In genomic region chr7:45052862-45053116, GRCm38 (mm10) we compare ENCODE assay signal across 8 mouse cellular contexts. TPM values are rescaled to one million over a fixed set of nuclear protein-coding genes. Genes with fewer than 3 reads are reported as not detected.
DNase-seq lines count a peak whose midpoint lies in the region; ATAC-seq and TF ChIP-seq lines count a peak whose summit lies in the region.

Gene Prr12 (minus strand): TSS chr7:45052881.

- no peak for TF ChIP-seq EP300 in ES-Bruce4 (IDR thresholded peaks at IDR 0.05; ENCODE audit: insufficient read depth, low read depth, low read length)
- no peak for TF ChIP-seq EP300 in liver, postnatal 0 days (IDR thresholded peaks at IDR 0.05; ENCODE audit: low read depth)

- no peak for TF ChIP-seq POLR2A in cerebellum, adult 2 months (IDR thresholded peaks at IDR 0.05; ENCODE audit: borderline replicate concordance, insufficient read depth, low read length)
- TF ChIP-seq POLR2A in ES-Bruce4 (IDR thresholded peaks at IDR 0.05; ENCODE audit: insufficient read depth, low read length), result no peak

- no peaks in the 10 kb centered on the region for H3K27me3 ChIP-seq in cerebellum, adult 2 months (ENCODE audit: control insufficient read depth, insufficient read depth, low read length)
- H3K27me3 ChIP-seq in ES-Bruce4 (ENCODE audit: control insufficient read depth, insufficient read depth, low read length, poor library complexity, severe bottlenecking), result no peaks in the 10 kb centered on the region
- no peaks in the 10 kb centered on the region for H3K27me3 ChIP-seq in forebrain, embryonic 15.5 days
- H3K27me3 ChIP-seq in hindbrain, embryonic 15.5 days, result no peaks in the 10 kb centered on the region
- H3K27me3 ChIP-seq in liver, postnatal 0 days (ENCODE audit: insufficient read depth, low read length), result no peaks in the 10 kb centered on the region

- H3K36me3 ChIP-seq in ES-Bruce4 (ENCODE audit: control insufficient read depth, insufficient read depth, low read length, poor library complexity, severe bottlenecking), result peaks cover 14% of the 10 kb centered on the region; the same call in 1 of the 2 replicates
- peaks cover 26% of the 10 kb centered on the region for H3K36me3 ChIP-seq in forebrain, embryonic 15.5 days
- peaks cover 24% of the 10 kb centered on the region for H3K36me3 ChIP-seq in hindbrain, embryonic 15.5 days
- peaks cover 22% of the 10 kb centered on the region for H3K36me3 ChIP-seq in liver, postnatal 0 days (replicated peaks; ENCODE audit: insufficient read depth, low read length)

- no peaks in the 10 kb centered on the region for H3K9me3 ChIP-seq in ES-Bruce4 (replicated peaks; ENCODE audit: control insufficient read depth, insufficient read depth, low read length, poor library complexity, severe bottlenecking)
- no peaks in the 10 kb centered on the region for H3K9me3 ChIP-seq in forebrain, embryonic 15.5 days
- no peaks in the 10 kb centered on the region for H3K9me3 ChIP-seq in hindbrain, embryonic 15.5 days
- no peaks in the 10 kb centered on the region for H3K9me3 ChIP-seq in liver, postnatal 0 days (ENCODE audit: low read length)

- H3K27ac ChIP-seq in cerebellum, adult 2 months (ENCODE audit: insufficient read depth, low read length), result peak within 1 kb of the TSS; percentile 98
- H3K27ac ChIP-seq in ES-Bruce4 (ENCODE audit: insufficient read depth, low read length), result peak within 1 kb of the TSS; percentile 91
- H3K27ac ChIP-seq in forebrain, embryonic 15.5 days (replicated peaks), result peak within 1 kb of the TSS; percentile 100
- H3K27ac ChIP-seq in hindbrain, embryonic 15.5 days (replicated peaks), result peak within 1 kb of the TSS; percentile 97
- H3K27ac ChIP-seq in liver, postnatal 0 days (ENCODE audit: low read depth), result peak within 1 kb of the TSS; percentile 96

- H3K4me3 ChIP-seq in cerebellum, adult 2 months (replicated peaks; ENCODE audit: insufficient read depth, low read depth, low read length), result peak within 1 kb of the TSS; percentile 70
- H3K4me3 ChIP-seq in ES-Bruce4 (ENCODE audit: low read depth, low read length), result peak within 1 kb of the TSS; percentile 74
- H3K4me3 ChIP-seq in forebrain, embryonic 15.5 days, result peak within 1 kb of the TSS; percentile 86
- peak within 1 kb of the TSS; percentile 93 for H3K4me3 ChIP-seq in hindbrain, embryonic 15.5 days
- peak within 1 kb of the TSS; percentile 93 for H3K4me3 ChIP-seq in liver, postnatal 0 days (ENCODE audit: low read depth, low read length)

- TF ChIP-seq CTCF in cerebellum, adult 2 months (IDR thresholded peaks at IDR 0.05; ENCODE audit: borderline replicate concordance, insufficient read depth, low read depth, low read length), result no peak
- TF ChIP-seq CTCF in ES-Bruce4 (IDR thresholded peaks at IDR 0.05; ENCODE audit: low read depth, low read length), result no peak
- no peak for TF ChIP-seq CTCF in liver, postnatal 0 days (IDR thresholded peaks at IDR 0.05; ENCODE audit: low read depth)

- ATAC-seq in cerebellum, adult (ENCODE audit: insufficient number of reproducible peaks, low FRiP score, low TSS enrichment), result no peak
- no peak for ATAC-seq in forebrain, embryonic 15.5 days (replicated peaks)
- ATAC-seq in hindbrain, embryonic 15.5 days (ENCODE audit: low FRiP score, low read depth), result no peak
- peak; percentile 18; the same call in 1 of the 2 replicates for ATAC-seq in liver, postnatal 0 days
- ATAC-seq in erythroid progenitor cell, adult 5-6 weeks (replicated peaks; ENCODE audit: low FRiP score, poor library complexity, severe bottlenecking), result no peak

- peaks cover 9% of the 10 kb centered on the region for H3K4me1 ChIP-seq in cerebellum, adult 2 months (ENCODE audit: control insufficient read depth, insufficient read depth, low read length)
- H3K4me1 ChIP-seq in ES-Bruce4 (ENCODE audit: control insufficient read depth, insufficient read depth, low read length), result peaks cover 5% of the 10 kb centered on the region
- H3K4me1 ChIP-seq in forebrain, embryonic 15.5 days, result peaks cover 30% of the 10 kb centered on the region
- H3K4me1 ChIP-seq in hindbrain, embryonic 15.5 days (replicated peaks), result peaks cover 26% of the 10 kb centered on the region
- H3K4me1 ChIP-seq in liver, postnatal 0 days (ENCODE audit: insufficient read depth), result peaks cover 29% of the 10 kb centered on the region

- 0% methylated on average over 4 of the region's 18 CpGs for WGBS in cerebellum, adult 2 months
- 0% methylated on average over 9 of the region's 18 CpGs for WGBS in forebrain, embryonic 15.5 days
- WGBS in hindbrain, embryonic 15.5 days, result 0% methylated on average over 8 of the region's 18 CpGs
- no CpG with 5 or more reads among the region's 18 CpGs for WGBS in liver, postnatal 0 days (ENCODE audit: insufficient replicate concordance)

- H3K4me2 ChIP-seq in forebrain, embryonic 15.5 days (replicated peaks), result peak within 1 kb of the TSS; percentile 94
- H3K4me2 ChIP-seq in hindbrain, embryonic 15.5 days, result peak within 1 kb of the TSS; percentile 82
- peak within 1 kb of the TSS; percentile 94 for H3K4me2 ChIP-seq in liver, postnatal 0 days (ENCODE audit: low read depth, low read length)

- peak within 1 kb of the TSS; percentile 96 for H3K9ac ChIP-seq in ES-Bruce4 (ENCODE audit: low read depth, poor library complexity, severe bottlenecking)
- peak within 1 kb of the TSS; percentile 92 for H3K9ac ChIP-seq in forebrain, embryonic 15.5 days (replicated peaks)
- peak within 1 kb of the TSS; percentile 88 for H3K9ac ChIP-seq in hindbrain, embryonic 15.5 days
- H3K9ac ChIP-seq in liver, postnatal 0 days (replicated peaks), result peak within 1 kb of the TSS; percentile 77

- no peak for DNase-seq in cerebellum, adult 2 months
- DNase-seq in liver, postnatal 0 days, result no peak
- DNase-seq in T-cell, adult 2 months (ENCODE audit: low spot score), result no peak

RNA-seq across cellular contexts. Expression of gene Prr12, which starts in this region (rescaled TPM):
- 22.6 and 23.3 TPM in 2 replicates for polyA plus RNA-seq in cerebellum, adult 2 months (2012; rRNA removed)
- 35.0 and 35.5 TPM in 2 replicates for polyA plus RNA-seq in ES-Bruce4 (2011; ENCODE audit: insufficient read depth, insufficient read length, low read depth, missing spikeins)
- 16.0 and 16.1 TPM in 2 replicates for polyA plus RNA-seq in forebrain, embryonic 15.5 days (2015; fragmentation: Nextera tagmentation; extraction: Ambion mirVana)
- 14.6 and 15.3 TPM in 2 replicates for polyA plus RNA-seq in hindbrain, embryonic 15.5 days (2015; fragmentation: Nextera tagmentation; extraction: Ambion mirVana)
- 1.6 and 1.7 TPM in 2 replicates for polyA plus RNA-seq in liver, postnatal 0 days (2015; fragmentation: Nextera tagmentation; extraction: Ambion mirVana)
- total RNA-seq in erythroid progenitor cell, adult 5-6 weeks (2015; ENCODE audit: low replicate concordance), result 3.6 and 6.7 TPM in 2 replicates
- total RNA-seq in erythroid progenitor cell, adult 5-6 weeks (2017; ENCODE audit: low replicate concordance), result 0.13 and 0.23 TPM in 2 replicates
